Mouse (Mus musculus): ENCODE measurements around the gene Gm21985.

Gm21985 gene

GRCm38 (mm10) chr2:112332051-112332898 lies 66.2 kb downstream of the Gm21985 start:
- no peak for DNase-seq (ENCODE audit: extremely low spot score)

- DNase-seq (ENCODE audit: extremely low spot score) = no peak
Observed at GRCm38 (mm10) chr2:112337211-112337610, 71.1 kb downstream of the Gm21985 start.

- DNase-seq (ENCODE audit: extremely low spot score) = no peak
Observed at GRCm38 (mm10) chr2:112339736-112340135, 73.6 kb downstream of the Gm21985 start.

GRCm38 (mm10) chr2:112341117-112341516 lies 75.0 kb downstream of the Gm21985 start:
- no peak for DNase-seq (ENCODE audit: extremely low spot score)

GRCm38 (mm10) chr2:112348246-112348645 lies 82.1 kb downstream of the Gm21985 start:
- no peak for DNase-seq (ENCODE audit: extremely low spot score)

- no peak for DNase-seq (ENCODE audit: extremely low spot score)
Observed at GRCm38 (mm10) chr2:112353685-112354455, 87.8 kb downstream of the Gm21985 start.

- DNase-seq (ENCODE audit: extremely low spot score) = no peak
Observed at GRCm38 (mm10) chr2:112359611-112360010, 93.5 kb downstream of the Gm21985 start.

- DNase-seq (ENCODE audit: extremely low spot score) = no peak
Observed at GRCm38 (mm10) chr2:112360012-112360780, 94.1 kb downstream of the Gm21985 start.

GRCm38 (mm10) chr2:112360781-112361169 lies 94.7 kb downstream of the Gm21985 start:
- no peak for DNase-seq (ENCODE audit: extremely low spot score)

- DNase-seq (ENCODE audit: extremely low spot score) = no peak
Observed at GRCm38 (mm10) chr2:112367222-112367621, 101.1 kb downstream of the Gm21985 start.

- DNase-seq (ENCODE audit: extremely low spot score) = peak; percentile 91
Observed at GRCm38 (mm10) chr2:112367726-112368673, 101.9 kb downstream of the Gm21985 start, which contains the start of gene Emc4. Gene Emc4, minus strand, starts transcription at chr2:112368027.

GRCm38 (mm10) chr2:112369941-112370340 lies 103.8 kb downstream of the Gm21985 start:
- no peak for DNase-seq (ENCODE audit: extremely low spot score)

- DNase-seq (ENCODE audit: extremely low spot score) = no peak
Observed at GRCm38 (mm10) chr2:112373141-112373540, 107.0 kb downstream of the Gm21985 start.

GRCm38 (mm10) chr2:112374610-112375009 lies 108.5 kb downstream of the Gm21985 start:
- DNase-seq (ENCODE audit: extremely low spot score) = no peak

GRCm38 (mm10) chr2:112378973-112379898 lies 113.1 kb downstream of the Gm21985 start, which contains the start of gene Katnbl1:
Gene Katnbl1, plus strand, starts transcription at chr2:112379211.
- DNase-seq (ENCODE audit: extremely low spot score) = peak; percentile 96

GRCm38 (mm10) chr2:112380131-112380530 lies 114.0 kb downstream of the Gm21985 start:
- peak; percentile 5 for DNase-seq (ENCODE audit: extremely low spot score)

- no peak for DNase-seq (ENCODE audit: extremely low spot score)
Observed at GRCm38 (mm10) chr2:112381219-112381618, 115.1 kb downstream of the Gm21985 start.

GRCm38 (mm10) chr2:112390843-112391242 lies 124.7 kb downstream of the Gm21985 start:
- no peak for DNase-seq (ENCODE audit: extremely low spot score)

- DNase-seq (ENCODE audit: extremely low spot score) = no peak
Observed at GRCm38 (mm10) chr2:112391346-112392000, 125.4 kb downstream of the Gm21985 start.

Measured in embryo, embryonic 9.5 days (tissue).